Mouse (Mus musculus) ES-E14 (cell line): ENCODE measurements around the gene Vopp1.

ENCODE experiments used
- CHD2 ChIP-seq: IDR thresholded peaks from 2 replicates; pipeline ENCODE4 v1.6.1; 2014; ENCODE audit warnings: mild to moderate bottlenecking, low read depth, low read length, inconsistent platforms
- HCFC1 ChIP-seq: IDR thresholded peaks from 2 replicates; pipeline ENCODE4 v1.6.1; 2012; ENCODE audit warnings: low read length, inconsistent platforms, borderline replicate concordance; ENCODE audit not compliant: insufficient read depth
- ZC3H11A ChIP-seq: IDR thresholded peaks from 2 replicates; pipeline ENCODE4 v1.6.1; 2012; ENCODE audit warnings: low read depth, mild to moderate bottlenecking, inconsistent platforms, low read length, borderline replicate concordance
- ZNF384 ChIP-seq: IDR thresholded peaks from 2 replicates; pipeline ENCODE4 v1.6.1; 2012; ENCODE audit warnings: low read depth, low read length, inconsistent platforms

DNA sequence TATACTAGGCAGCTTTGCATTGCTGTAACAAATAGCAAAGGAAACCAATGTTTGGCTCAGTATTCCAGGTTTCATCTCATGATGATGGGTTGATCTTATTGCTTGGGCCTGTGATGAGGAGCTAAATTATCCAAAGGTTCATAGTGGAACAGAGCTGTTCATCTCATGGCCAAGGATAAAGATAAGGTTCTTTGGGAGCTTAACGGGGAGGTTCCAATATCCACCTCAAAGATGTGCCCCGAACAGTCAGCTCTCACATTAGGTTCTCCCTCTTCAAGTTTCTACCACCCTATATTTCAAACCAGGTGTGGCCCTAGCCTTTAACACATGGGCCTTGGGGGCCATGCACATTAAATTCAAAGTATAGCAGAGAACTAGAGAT, 79.2 kb downstream of the Vopp1 start:
- no peak for TF ChIP-seq HCFC1
- TF ChIP-seq ZNF384: no peak
- no peak for TF ChIP-seq CHD2
- TF ChIP-seq ZC3H11A: no peak
